Mouse (Mus musculus) stomach, postnatal 0 days (tissue): ENCODE data around the gene Fntb. TPM values are rescaled to one million over a fixed set of nuclear protein-coding genes. Genes with fewer than 3 reads are reported as not detected.

Experiments
- ATAC-seq: fragments of 200-750 bp; cut with Nextera tagmentation; 2 replicates; pipeline ENCODE4 v1.8.0; 2017; ENCODE audit not compliant: low FRiP score, low TSS enrichment
- DNase-seq: peaks from one replicate; pipeline ENCODE4 v3.0.0-alpha.2; 2016; ENCODE audit warnings: low spot score
- H3K27ac ChIP-seq: fragments of 300-500 bp; sonication (generic); replicated peaks from 2 replicates; pipeline ENCODE4 v1.5.1; 2014; ENCODE audit warnings: mild to moderate bottlenecking, control low read depth
- H3K27me3 ChIP-seq: fragments of 300-500 bp; sonication (generic); 2 replicates; pipeline ENCODE4 v1.6.1; 2014; ENCODE audit warnings: low read length; ENCODE audit not compliant: control insufficient read depth, insufficient read depth
- H3K36me3 ChIP-seq: fragments of 300-500 bp; sonication (generic); 2 replicates; pipeline ENCODE4 v1.6.1; 2014; ENCODE audit warnings: low read length, mixed read lengths; ENCODE audit not compliant: control insufficient read depth, insufficient read depth
- H3K4me1 ChIP-seq: fragments of 300-500 bp; sonication (generic); replicated peaks from 2 replicates; pipeline ENCODE4 v1.6.1; 2014; ENCODE audit warnings: antibody characterized with exemption; ENCODE audit not compliant: control insufficient read depth, insufficient read depth
- H3K4me2 ChIP-seq: fragments of 300-500 bp; sonication (generic); replicated peaks from 2 replicates; pipeline ENCODE4 v1.6.1; 2014; ENCODE audit warnings: low read depth, mild to moderate bottlenecking, control low read depth, moderate library complexity
- H3K4me3 ChIP-seq: fragments of 300-500 bp; sonication (generic); 2 replicates; pipeline ENCODE4 v1.5.1; 2014; ENCODE audit warnings: low read depth, low read length, control low read depth
- H3K9ac ChIP-seq: fragments of 300-500 bp; sonication (generic); 2 replicates; pipeline ENCODE4 v1.6.1; 2014; ENCODE audit warnings: mild to moderate bottlenecking, low read length, control low read depth, mixed read lengths
- H3K9me3 ChIP-seq: fragments of 300-500 bp; sonication (generic); 2 replicates; pipeline ENCODE4 v1.6.1; 2016; ENCODE audit warnings: low read length; ENCODE audit not compliant: control insufficient read depth
- CTCF ChIP-seq: IDR thresholded peaks from 2 replicates; pipeline ENCODE4 v1.5.1; 2016; ENCODE audit warnings: antibody characterized with exemption, low read depth, mild to moderate bottlenecking, moderate library complexity
- EP300 ChIP-seq: optimal IDR thresholded peaks from 2 replicates; pipeline ENCODE3; 2016; ENCODE audit warnings: antibody characterized with exemption
- WGBS: fragments of 180-500 bp; shearing (Covaris S2); extraction: QIAGEN DNeasy Blood & Tissue Kit; methylation state at CpG from one replicate; pipeline ENCODE4 v1.1.7; 2014; 5-methylcytosine and 5-hydroxymethylcytosine counted together
- polyA plus RNA-seq: library from polyadenylated mRNA; unstranded; fragments of >200 nt; fragmentation: Nextera tagmentation; extraction: Ambion mirVana; gene quantifications from 2 replicates; pipeline ENCODE4 v1.2.1, GENCODE M21; 2015

The Fntb gene
- polyA plus RNA-seq, 1 experiment from 2014 or later, result 22.4 TPM

DNA sequence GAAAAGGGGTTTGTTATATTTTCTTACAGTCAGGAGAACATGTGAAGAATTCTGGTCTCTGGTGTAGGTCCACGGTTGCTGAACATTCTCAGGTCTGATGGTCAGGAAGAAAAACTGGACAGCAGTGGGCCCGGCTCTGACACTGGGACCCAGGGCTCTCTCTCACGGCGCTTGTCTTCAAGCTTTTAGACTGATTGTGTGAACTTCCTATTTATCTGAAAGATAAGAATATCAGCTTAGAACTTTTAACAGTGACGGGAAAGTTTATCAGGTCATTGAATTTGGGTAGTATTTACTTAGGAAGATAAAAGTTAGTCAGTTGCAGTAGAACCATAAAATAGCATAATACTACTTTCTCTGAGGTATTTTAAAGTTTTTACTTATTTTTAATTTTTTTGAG is 11.5 kb downstream of the Fntb start:
- no peak overlapping the region for H3K4me2 ChIP-seq
- no peaks in the 10 kb centered on the region; the same call in 1 of the 2 replicates for H3K4me1 ChIP-seq
- peaks cover 4% of the 10 kb centered on the region; the same call in 1 of the 2 replicates for H3K36me3 ChIP-seq
- H3K4me3 ChIP-seq, result no peak overlapping the region
- H3K27ac ChIP-seq, result no peak overlapping the region
- TF ChIP-seq CTCF (no peak), EP300 (no peak)
- ATAC-seq (no peak), DNase-seq (no peak)
- no peak overlapping the region for H3K9ac ChIP-seq
- H3K9me3 ChIP-seq, result no peaks in the 10 kb centered on the region
- H3K27me3 ChIP-seq, result no peaks in the 10 kb centered on the region
- WGBS, result 72% methylated on average over 5 of the region's 5 CpGs

DNA sequence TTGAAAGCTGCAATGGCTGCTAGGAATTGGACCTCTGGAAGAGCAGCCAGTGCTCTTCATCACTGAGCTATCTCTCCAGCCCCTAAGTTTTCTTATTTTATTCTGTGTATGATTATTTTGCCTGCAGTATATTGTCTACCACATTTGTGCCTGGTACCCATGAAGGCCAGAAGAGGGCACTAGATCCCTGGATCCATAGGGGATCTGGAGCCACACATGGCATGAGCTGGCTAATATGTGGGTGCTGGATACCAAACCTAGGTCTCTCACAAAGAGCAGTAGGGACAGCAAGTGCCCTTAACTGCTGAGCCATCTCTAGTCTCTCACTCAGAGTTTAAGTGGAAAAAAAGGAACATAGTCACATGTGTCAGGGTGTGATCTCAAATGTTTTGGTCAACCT is 12.5 kb downstream of the Fntb start:
- ATAC-seq (no peak), DNase-seq (no peak)
- Histone ChIP-seq H3K9me3 (no peaks in the 10 kb centered on the region), H3K4me1 (no peaks in the 10 kb centered on the region; the same call in 1 of the 2 replicates), H3K4me2 (no peak overlapping the region), H3K4me3 (no peak overlapping the region), H3K36me3 (peaks cover 4% of the 10 kb centered on the region; the same call in 1 of the 2 replicates), H3K27ac (no peak overlapping the region), H3K27me3 (no peaks in the 10 kb centered on the region), H3K9ac (no peak overlapping the region)
- TF ChIP-seq EP300 (no peak), CTCF (peak; percentile 53)

DNA sequence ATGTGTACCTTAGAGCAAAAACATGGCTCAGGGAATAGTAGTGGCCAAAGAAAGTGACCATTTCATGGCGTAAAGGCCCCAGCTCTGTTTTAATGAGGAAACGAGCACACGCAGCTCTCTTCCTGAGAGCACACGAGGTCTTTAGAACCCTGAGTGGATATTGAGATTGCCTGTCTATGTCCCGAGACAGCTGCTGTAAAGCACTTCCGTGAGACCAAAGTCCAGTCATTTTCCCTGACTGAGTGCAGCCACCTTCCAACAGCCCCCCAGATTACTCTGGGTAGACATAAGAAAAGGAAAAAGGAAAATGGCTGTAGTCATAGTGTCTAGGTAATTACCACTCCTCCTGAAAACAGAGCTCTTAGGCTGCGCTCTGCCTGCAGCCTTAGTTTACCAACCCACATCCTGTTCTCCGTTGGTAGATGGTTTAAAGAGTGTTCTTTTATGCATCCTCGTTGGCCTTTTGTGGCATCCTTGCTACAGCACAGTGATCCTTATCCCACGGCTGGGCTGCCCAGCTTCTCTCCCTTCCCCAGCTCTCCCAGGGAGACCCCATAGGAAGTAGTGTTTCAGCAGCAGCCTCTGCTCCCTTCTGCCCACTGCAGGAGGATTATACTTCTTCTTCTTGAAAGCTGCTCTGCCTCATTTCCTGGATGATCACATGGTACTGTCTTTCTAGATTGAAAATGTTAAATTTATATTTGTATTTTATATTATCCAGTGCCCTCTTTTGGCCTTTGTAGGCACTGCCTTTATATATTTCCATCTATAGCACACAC is 13.1 kb downstream of the Fntb start:
- H3K27ac ChIP-seq, result no peak overlapping the region
- no peak overlapping the region for H3K9ac ChIP-seq
- 81% methylated on average over 10 of the region's 10 CpGs for WGBS
- no peaks in the 10 kb centered on the region; the same call in 1 of the 2 replicates for H3K4me1 ChIP-seq
- peaks cover 4% of the 10 kb centered on the region; the same call in 1 of the 2 replicates for H3K36me3 ChIP-seq
- no peak overlapping the region for H3K4me3 ChIP-seq
- no peak for TF ChIP-seq CTCF
- H3K9me3 ChIP-seq, result no peaks in the 10 kb centered on the region
- no peaks in the 10 kb centered on the region for H3K27me3 ChIP-seq
- no peak overlapping the region for H3K4me2 ChIP-seq
- no peak for DNase-seq
- no peak for ATAC-seq

DNA sequence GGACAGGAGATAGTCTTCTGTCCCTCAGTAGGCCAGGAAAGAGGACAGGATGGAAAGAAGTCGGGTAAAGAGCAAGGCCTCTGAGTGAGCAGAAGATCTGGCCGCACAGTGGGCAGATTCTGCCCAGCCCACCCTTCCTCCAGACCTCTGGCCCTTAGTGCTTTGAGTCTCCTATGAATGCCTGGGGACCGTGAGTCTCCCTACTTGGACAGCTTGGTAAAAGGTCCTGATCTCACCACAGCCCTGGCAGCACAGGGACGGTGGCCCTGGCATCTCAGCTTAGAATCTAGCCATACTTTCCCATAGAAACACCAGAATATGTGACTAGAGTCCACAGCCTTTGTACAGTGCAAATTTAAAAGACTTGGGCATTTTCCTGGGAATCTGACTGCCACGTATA is 14.6 kb downstream of the Fntb start:
- 89% methylated on average over 5 of the region's 5 CpGs for WGBS
- H3K4me2 ChIP-seq, result no peak overlapping the region

DNA sequence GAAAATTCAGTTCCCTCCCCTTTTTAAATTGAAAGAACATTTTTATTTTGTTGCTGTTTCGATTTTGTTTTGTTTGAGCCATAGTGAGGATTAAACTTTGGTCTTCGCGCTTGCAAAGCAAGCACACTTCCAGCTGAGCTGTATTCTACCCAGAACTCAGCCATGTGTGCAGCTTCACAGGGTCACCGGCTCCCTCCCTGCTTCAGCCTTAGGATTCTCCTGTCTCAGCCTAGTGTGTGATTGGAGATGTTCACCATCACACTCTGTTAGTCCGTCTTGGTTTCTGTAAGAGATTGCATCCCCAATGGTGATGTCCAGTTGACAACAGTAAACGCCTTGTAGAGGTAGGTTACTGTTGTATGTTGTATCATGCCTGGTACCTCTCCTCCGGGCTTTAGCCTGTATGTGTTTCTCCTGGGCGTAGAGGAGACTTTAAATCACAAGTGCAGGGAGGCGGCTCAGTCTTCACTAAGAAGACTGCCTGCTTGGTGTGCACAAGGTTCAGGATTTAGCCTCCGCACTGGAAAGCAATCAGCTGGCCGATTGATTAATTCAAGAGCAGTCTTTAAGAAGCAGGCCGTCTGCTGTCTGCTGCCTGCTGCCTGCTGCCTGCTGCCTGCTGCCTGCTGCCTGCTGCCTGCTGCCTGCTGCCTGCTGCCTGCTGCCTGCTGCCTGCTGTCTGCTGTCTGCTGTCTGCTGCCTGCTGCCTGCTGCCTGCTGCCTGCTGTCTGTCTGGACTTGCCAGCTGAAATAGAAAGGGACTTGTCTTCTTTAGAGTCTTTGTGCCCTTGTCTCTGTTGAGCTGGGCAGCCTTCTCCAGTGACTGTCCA is 15.5 kb downstream of the Fntb start:
- no peak overlapping the region for H3K4me3 ChIP-seq
- H3K4me1 ChIP-seq, result no peaks in the 10 kb centered on the region
- no peaks in the 10 kb centered on the region for H3K27me3 ChIP-seq
- TF ChIP-seq EP300, result no peak
- TF ChIP-seq CTCF, result no peak
- H3K4me2 ChIP-seq, result no peak overlapping the region
- H3K9me3 ChIP-seq, result no peaks in the 10 kb centered on the region
- no peak overlapping the region for H3K9ac ChIP-seq
- DNase-seq (no peak), ATAC-seq (no peak)
- no peak overlapping the region for H3K27ac ChIP-seq
- 74% methylated on average over 12 of the region's 12 CpGs for WGBS
- H3K36me3 ChIP-seq, result peaks cover 4% of the 10 kb centered on the region; the same call in 1 of the 2 replicates

More for the DNA sequence above, 14.6 kb downstream of the Fntb start:
- Histone ChIP-seq H3K4me1 (no peaks in the 10 kb centered on the region; the same call in 1 of the 2 replicates), H3K27ac (no peak overlapping the region), H3K27me3 (no peaks in the 10 kb centered on the region), H3K36me3 (peaks cover 4% of the 10 kb centered on the region; the same call in 1 of the 2 replicates), H3K4me3 (no peak overlapping the region), H3K9me3 (no peaks in the 10 kb centered on the region), H3K9ac (no peak overlapping the region)
- DNase-seq (no peak), ATAC-seq (no peak)
- TF ChIP-seq CTCF (no peak), EP300 (no peak)
